In the genomic region with DNA sequence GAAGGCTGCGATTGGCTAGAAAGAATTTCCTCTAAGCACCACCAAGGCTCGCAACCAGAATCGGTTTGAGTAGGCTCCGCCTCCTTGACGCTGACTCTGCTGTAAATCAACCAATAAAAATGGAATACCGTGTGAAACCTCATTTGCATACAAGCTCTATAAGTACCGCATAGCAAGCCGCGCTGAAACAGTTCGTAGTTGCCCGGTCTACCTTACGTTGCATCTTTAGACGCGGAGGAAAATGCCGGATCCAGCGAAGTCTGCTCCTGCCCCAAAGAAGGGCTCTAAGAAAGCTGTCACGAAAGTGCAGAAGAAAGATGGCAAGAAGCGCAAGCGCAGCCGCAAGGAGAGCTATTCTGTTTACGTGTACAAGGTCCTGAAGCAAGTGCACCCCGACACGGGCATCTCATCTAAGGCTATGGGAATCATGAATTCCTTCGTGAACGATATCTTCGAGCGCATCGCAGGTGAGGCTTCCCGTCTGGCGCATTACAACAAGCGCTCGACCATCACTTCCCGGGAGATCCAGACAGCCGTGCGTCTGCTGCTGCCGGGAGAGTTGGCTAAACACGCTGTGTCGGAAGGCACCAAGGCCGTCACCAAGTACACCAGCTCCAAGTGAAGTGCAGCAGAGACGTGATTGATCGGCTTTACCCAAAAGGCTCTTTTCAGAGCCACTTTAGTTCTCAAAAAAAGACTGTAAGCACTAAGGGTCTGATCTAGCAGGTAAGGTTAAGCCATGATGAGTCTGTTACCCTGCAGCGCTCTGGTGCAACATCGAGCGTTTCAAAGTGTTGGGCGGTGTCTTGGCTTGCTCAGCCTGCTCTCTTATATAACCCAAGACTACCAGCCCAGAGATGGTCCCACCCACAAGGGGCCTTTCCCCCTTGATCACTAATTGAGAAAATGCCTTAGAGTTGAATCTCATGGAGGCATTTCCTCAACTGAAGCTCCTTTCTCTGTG, we compare ENCODE assay signal across 8 mouse cellular contexts. TPM values are rescaled to one million over a fixed set of nuclear protein-coding genes. Genes with fewer than 3 reads are reported as not detected.
DNase-seq lines count a peak whose midpoint lies in the region; ATAC-seq and TF ChIP-seq lines count a peak whose summit lies in the region.

TSS of gene Hist2h2bb (plus strand) at position 242 of the 964 bp plus-strand sequence.

- TF ChIP-seq CTCF in heart, adult 2 months (IDR thresholded peaks at IDR 0.05), result no peak

- peak; percentile 95 for ATAC-seq in embryonic facial prominence, embryonic 13.5 days (ENCODE audit: insufficient number of reproducible peaks, insufficient read depth, low FRiP score, low TSS enrichment, low read depth)
- ATAC-seq in limb, embryonic 13.5 days (ENCODE audit: low FRiP score, low read depth), result peak; percentile 98
- peak; percentile 97 for ATAC-seq in midbrain, embryonic 16.5 days

- peak; percentile 97 for TF ChIP-seq EP300 in heart, adult 2 months (IDR thresholded peaks at IDR 0.05; ENCODE audit: insufficient read depth, low read depth, low read length)

- no peaks in the 10 kb centered on the region for H3K9me3 ChIP-seq in embryonic facial prominence, embryonic 13.5 days
- no peaks in the 10 kb centered on the region for H3K9me3 ChIP-seq in limb, embryonic 13.5 days
- H3K9me3 ChIP-seq in midbrain, embryonic 16.5 days (replicated peaks; ENCODE audit: control insufficient read depth, low read length, poor library complexity, severe bottlenecking), result no peaks in the 10 kb centered on the region

- H3K4me2 ChIP-seq in embryonic facial prominence, embryonic 13.5 days, result peak within 1 kb of the TSS; percentile 87
- H3K4me2 ChIP-seq in limb, embryonic 13.5 days (replicated peaks), result peak within 1 kb of the TSS; percentile 84
- H3K4me2 ChIP-seq in midbrain, embryonic 16.5 days (ENCODE audit: low read length), result peak within 1 kb of the TSS; percentile 93

- H3K27ac ChIP-seq in embryonic facial prominence, embryonic 13.5 days, result peak within 1 kb of the TSS; percentile 97
- peak within 1 kb of the TSS; percentile 93 for H3K27ac ChIP-seq in heart, adult 2 months
- peak within 1 kb of the TSS; percentile 97 for H3K27ac ChIP-seq in limb, embryonic 13.5 days
- peak within 1 kb of the TSS; percentile 95 for H3K27ac ChIP-seq in midbrain, embryonic 16.5 days (ENCODE audit: low read length)

- peak within 1 kb of the TSS; percentile 57 for H3K4me3 ChIP-seq in embryonic facial prominence, embryonic 13.5 days
- H3K4me3 ChIP-seq in heart, adult 2 months, result peak within 1 kb of the TSS; percentile 75
- H3K4me3 ChIP-seq in limb, embryonic 13.5 days, result peak within 1 kb of the TSS; percentile 59
- peak within 1 kb of the TSS; percentile 59 for H3K4me3 ChIP-seq in midbrain, embryonic 16.5 days (ENCODE audit: low read depth, low read length)

- intact Hi-C loops in heart, adult 2 months (cut with DNase I), result no loop called here

- WGBS in embryonic facial prominence, embryonic 13.5 days, result under 1% methylated on average over 45 of the region's 45 CpGs
- WGBS in heart, adult 2 months, result 2% methylated on average over 45 of the region's 45 CpGs
- WGBS in limb, embryonic 13.5 days, result under 1% methylated on average over 45 of the region's 45 CpGs
- WGBS in midbrain, embryonic 16.5 days, result under 1% methylated on average over 45 of the region's 45 CpGs

- H3K36me3 ChIP-seq in embryonic facial prominence, embryonic 13.5 days, result no peaks in the 10 kb centered on the region
- no peaks in the 10 kb centered on the region for H3K36me3 ChIP-seq in heart, adult 2 months (ENCODE audit: control insufficient read depth, insufficient read depth, low read length)
- no peaks in the 10 kb centered on the region for H3K36me3 ChIP-seq in limb, embryonic 13.5 days
- no peaks in the 10 kb centered on the region for H3K36me3 ChIP-seq in midbrain, embryonic 16.5 days (ENCODE audit: control insufficient read depth, insufficient read depth, low read length)

- peak within 1 kb of the TSS; percentile 83 for H3K9ac ChIP-seq in embryonic facial prominence, embryonic 13.5 days
- peak within 1 kb of the TSS; percentile 72 for H3K9ac ChIP-seq in heart, adult 2 months (ENCODE audit: low read depth, low read length)
- H3K9ac ChIP-seq in limb, embryonic 13.5 days, result peak within 1 kb of the TSS; percentile 84
- H3K9ac ChIP-seq in midbrain, embryonic 16.5 days (ENCODE audit: low read depth, low read length), result peak within 1 kb of the TSS; percentile 77

- no peaks in the 10 kb centered on the region for H3K27me3 ChIP-seq in embryonic facial prominence, embryonic 13.5 days
- no peaks in the 10 kb centered on the region for H3K27me3 ChIP-seq in heart, adult 2 months (ENCODE audit: control insufficient read depth, insufficient read depth, low read length)
- no peaks in the 10 kb centered on the region for H3K27me3 ChIP-seq in limb, embryonic 13.5 days
- no peaks in the 10 kb centered on the region for H3K27me3 ChIP-seq in midbrain, embryonic 16.5 days (ENCODE audit: control insufficient read depth, insufficient read depth, low read depth, low read length)

- TF ChIP-seq POLR2A in heart, adult 2 months (IDR thresholded peaks at IDR 0.05; ENCODE audit: insufficient read depth, low read depth, low read length), result peak; percentile 100

- peak; percentile 90 for DNase-seq in 3134 (ENCODE audit: extremely low read depth, insufficient read length, low spot score)
- peak; percentile 85 to 88 for DNase-seq in adrenal gland, postnatal 36 days
- peak; percentile 90 to 93 for DNase-seq in heart, adult 2 months
- peak; percentile 94 to 96 for DNase-seq in kidney, adult 8-10 months
- DNase-seq in spleen, postnatal 10 days (ENCODE audit: low spot score in 2 of 2), result peak; percentile 92 to 97

- peaks cover 22% of the 10 kb centered on the region for H3K4me1 ChIP-seq in embryonic facial prominence, embryonic 13.5 days
- H3K4me1 ChIP-seq in heart, adult 2 months (ENCODE audit: control insufficient read depth, insufficient read depth, low read length), result peaks cover 4% of the 10 kb centered on the region
- H3K4me1 ChIP-seq in limb, embryonic 13.5 days, result peaks cover 5% of the 10 kb centered on the region
- peaks cover 7% of the 10 kb centered on the region; the same call in 1 of the 2 replicates for H3K4me1 ChIP-seq in midbrain, embryonic 16.5 days (ENCODE audit: control insufficient read depth, insufficient read depth, low read length)

- H3K79me2 ChIP-seq in heart, adult 2 months (replicated peaks; ENCODE audit: control insufficient read depth, insufficient read depth, low read length), result no peaks in the 10 kb centered on the region

RNA-seq across cellular contexts. Expression of gene Hist2h2bb, which starts in this region (rescaled TPM):
- 100 to 1,000 TPM; 103 to 116 TPM for total RNA-seq in adrenal gland, postnatal 36 days (2021)
- 13.8 and 13.9 TPM in 2 replicates for polyA plus RNA-seq in embryonic facial prominence, embryonic 13.5 days (2015; fragmentation: Nextera tagmentation; extraction: Ambion mirVana)
- total RNA-seq in heart, adult 2 months (2021), result 10 to 100 TPM; 34.1 to 34.7 TPM
- 1.2 TPM in 1 of 2 replicates, not detected in the other for polyA plus RNA-seq in heart, adult 2 months (2012; rRNA removed)
- polyA plus RNA-seq in limb, embryonic 13.5 days (2015; fragmentation: Nextera tagmentation; extraction: Ambion mirVana), result 13.3 and 15.5 TPM in 2 replicates
- polyA plus RNA-seq in midbrain, embryonic 16.5 days (2015; fragmentation: Nextera tagmentation; extraction: Ambion mirVana), result 1.1 TPM in 1 of 2 replicates, not detected in the other

Comparison
In these comparisons a context has a peak if more than half of its experiments do, and no peak if none do; other contexts are left out.
1. Peak in every context shown above with its lines: DNase-seq, ATAC-seq, H3K4me3 ChIP-seq and H3K27ac ChIP-seq.